Mouse (Mus musculus): ENCODE results near the gene Ppp2r3a. TPM values are rescaled to one million over a fixed set of nuclear protein-coding genes. Genes with fewer than 3 reads are reported as not detected.

Ppp2r3a gene
- polyA plus RNA-seq, 1 experiment from 2014 or later = 92.6 TPM

- 53% methylated on average over 2 of the region's 2 CpGs for WGBS
- H3K27me3 ChIP-seq (ENCODE audit: control insufficient read depth, insufficient read depth, low read length) = no peaks in the 10 kb centered on the region
- no peak overlapping the region for H3K4me2 ChIP-seq (ENCODE audit: low read depth, low read length)
- no peak overlapping the region for H3K27ac ChIP-seq (ENCODE audit: low read length)
- no peak for ATAC-seq (replicated peaks; ENCODE audit: extremely low read depth, insufficient read depth, low FRiP score)
- H3K36me3 ChIP-seq (ENCODE audit: control insufficient read depth, insufficient read depth) = no peaks in the 10 kb centered on the region
- H3K4me1 ChIP-seq (ENCODE audit: control insufficient read depth, insufficient read depth, low read length) = peaks cover 10% of the 10 kb centered on the region
- no peak overlapping the region for H3K9ac ChIP-seq (ENCODE audit: low read length)
- no peak overlapping the region for H3K4me3 ChIP-seq (ENCODE audit: low read length)
- H3K9me3 ChIP-seq (replicated peaks; ENCODE audit: control insufficient read depth, low read length) = no peaks in the 10 kb centered on the region
Observed at GRCm38 (mm10) chr9:101243711-101244110, 7.9 kb downstream of the Ppp2r3a start.

DNA sequence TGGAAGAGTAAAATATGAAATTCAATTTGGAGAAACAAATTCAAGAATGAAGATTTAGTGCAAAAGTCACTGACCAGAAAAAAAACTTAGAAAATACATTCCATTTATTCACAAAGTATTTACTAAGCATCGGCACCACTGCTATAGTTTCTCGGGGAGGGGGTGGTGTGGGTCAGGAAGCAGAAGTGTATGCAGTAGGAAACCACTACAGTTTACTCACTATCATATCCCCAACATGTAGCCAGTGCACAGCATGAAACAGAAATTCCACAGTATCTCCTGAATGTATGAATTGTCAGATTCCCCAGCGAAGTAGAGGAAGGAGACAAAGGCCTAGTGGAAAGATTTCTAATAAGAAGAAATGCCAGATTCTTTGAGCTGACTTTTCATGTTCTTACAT, 11.4 kb downstream of the Ppp2r3a start:
- ATAC-seq (replicated peaks; ENCODE audit: extremely low read depth, insufficient read depth, low FRiP score) = no peak
- no peaks in the 10 kb centered on the region for H3K27me3 ChIP-seq (ENCODE audit: control insufficient read depth, insufficient read depth, low read length)
- peaks cover 11% of the 10 kb centered on the region for H3K4me1 ChIP-seq (ENCODE audit: control insufficient read depth, insufficient read depth, low read length)
- no peaks in the 10 kb centered on the region for H3K36me3 ChIP-seq (ENCODE audit: control insufficient read depth, insufficient read depth)
- H3K4me2 ChIP-seq (ENCODE audit: low read depth, low read length) = no peak overlapping the region
- no peaks in the 10 kb centered on the region for H3K9me3 ChIP-seq (replicated peaks; ENCODE audit: control insufficient read depth, low read length)
- no peak overlapping the region for H3K27ac ChIP-seq (ENCODE audit: low read length)
- WGBS = 66% methylated on average over 3 of the region's 3 CpGs
- no peak overlapping the region for H3K9ac ChIP-seq (ENCODE audit: low read length)
- no peak overlapping the region for H3K4me3 ChIP-seq (ENCODE audit: low read length)

- Histone ChIP-seq H3K36me3 (ENCODE audit: control insufficient read depth, insufficient read depth) (peaks cover 3% of the 10 kb centered on the region; the same call in 1 of the 2 replicates), H3K9ac (ENCODE audit: low read length) (no peak overlapping the region), H3K9me3 (replicated peaks; ENCODE audit: control insufficient read depth, low read length) (no peaks in the 10 kb centered on the region), H3K27ac (ENCODE audit: low read length) (no peak overlapping the region), H3K4me3 (ENCODE audit: low read length) (no peak overlapping the region), H3K4me1 (ENCODE audit: control insufficient read depth, insufficient read depth, low read length) (peaks cover 3% of the 10 kb centered on the region; the same call in 1 of the 2 replicates), H3K27me3 (ENCODE audit: control insufficient read depth, insufficient read depth, low read length) (no peaks in the 10 kb centered on the region), H3K4me2 (ENCODE audit: low read depth, low read length) (no peak overlapping the region)
- 51% methylated on average over 2 of the region's 2 CpGs for WGBS
- ATAC-seq (replicated peaks; ENCODE audit: extremely low read depth, insufficient read depth, low FRiP score) = no peak
Observed at GRCm38 (mm10) chr9:101235786-101236185, 15.8 kb downstream of the Ppp2r3a start.

GRCm38 (mm10) chr9:101232034-101232433, 19.6 kb downstream of the Ppp2r3a start:
- Histone ChIP-seq H3K4me1 (ENCODE audit: control insufficient read depth, insufficient read depth, low read length) (peaks cover 3% of the 10 kb centered on the region; the same call in 1 of the 2 replicates), H3K9me3 (replicated peaks; ENCODE audit: control insufficient read depth, low read length) (no peaks in the 10 kb centered on the region), H3K27me3 (ENCODE audit: control insufficient read depth, insufficient read depth, low read length) (no peaks in the 10 kb centered on the region), H3K9ac (ENCODE audit: low read length) (no peak overlapping the region), H3K4me3 (ENCODE audit: low read length) (no peak overlapping the region), H3K27ac (ENCODE audit: low read length) (no peak overlapping the region), H3K36me3 (ENCODE audit: control insufficient read depth, insufficient read depth) (peaks cover 3% of the 10 kb centered on the region; the same call in 1 of the 2 replicates), H3K4me2 (ENCODE audit: low read depth, low read length) (no peak overlapping the region)
- no peak for ATAC-seq (replicated peaks; ENCODE audit: extremely low read depth, insufficient read depth, low FRiP score)
- 60% methylated on average over 6 of the region's 6 CpGs for WGBS

- H3K4me2 ChIP-seq (ENCODE audit: low read depth, low read length) = no peak overlapping the region
- H3K4me3 ChIP-seq (ENCODE audit: low read length) = no peak overlapping the region
- H3K4me1 ChIP-seq (ENCODE audit: control insufficient read depth, insufficient read depth, low read length) = peaks cover under 1% of the 10 kb centered on the region; the same call in 1 of the 2 replicates
- WGBS = 80% methylated on average over 3 of the region's 3 CpGs
- H3K9me3 ChIP-seq (replicated peaks; ENCODE audit: control insufficient read depth, low read length) = no peaks in the 10 kb centered on the region
- no peak overlapping the region for H3K9ac ChIP-seq (ENCODE audit: low read length)
- H3K27me3 ChIP-seq (ENCODE audit: control insufficient read depth, insufficient read depth, low read length) = no peaks in the 10 kb centered on the region
- H3K27ac ChIP-seq (ENCODE audit: low read length) = no peak overlapping the region
- H3K36me3 ChIP-seq (ENCODE audit: control insufficient read depth, insufficient read depth) = peaks cover 3% of the 10 kb centered on the region; the same call in 1 of the 2 replicates
- no peak for ATAC-seq (replicated peaks; ENCODE audit: extremely low read depth, insufficient read depth, low FRiP score)
Observed at GRCm38 (mm10) chr9:101230028-101230427, 21.6 kb downstream of the Ppp2r3a start.

DNA sequence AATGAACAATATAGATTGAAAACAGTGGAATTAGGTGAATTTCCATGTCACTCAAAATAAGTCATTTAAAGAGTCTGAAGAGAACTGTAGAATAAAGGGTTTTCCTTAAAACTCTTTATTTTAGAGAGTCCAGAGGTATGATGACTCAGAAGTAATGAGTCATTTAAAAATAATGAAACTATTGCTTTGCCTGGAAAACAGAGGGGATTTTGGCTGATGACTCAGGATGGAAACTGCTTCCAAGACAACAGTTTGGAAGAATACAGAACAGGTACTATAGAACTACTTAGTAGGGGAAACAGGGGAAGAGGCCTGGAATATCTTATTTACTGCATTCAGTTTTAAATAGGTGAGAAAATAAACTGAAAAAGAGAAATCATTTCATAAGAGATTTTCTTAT, 22.7 kb downstream of the Ppp2r3a start:
- H3K9ac ChIP-seq (ENCODE audit: low read length) = no peak overlapping the region
- no peak overlapping the region for H3K4me3 ChIP-seq (ENCODE audit: low read length)
- H3K4me2 ChIP-seq (ENCODE audit: low read depth, low read length) = no peak overlapping the region
- no peak overlapping the region for H3K27ac ChIP-seq (ENCODE audit: low read length)
- no peaks in the 10 kb centered on the region for H3K9me3 ChIP-seq (replicated peaks; ENCODE audit: control insufficient read depth, low read length)
- no peak for ATAC-seq (replicated peaks; ENCODE audit: extremely low read depth, insufficient read depth, low FRiP score)
- H3K36me3 ChIP-seq (ENCODE audit: control insufficient read depth, insufficient read depth) = peaks cover 3% of the 10 kb centered on the region; the same call in 1 of the 2 replicates
- no peaks in the 10 kb centered on the region for H3K27me3 ChIP-seq (ENCODE audit: control insufficient read depth, insufficient read depth, low read length)
- H3K4me1 ChIP-seq (ENCODE audit: control insufficient read depth, insufficient read depth, low read length) = no peaks in the 10 kb centered on the region

- Histone ChIP-seq H3K4me3 (ENCODE audit: low read length) (no peak overlapping the region), H3K36me3 (ENCODE audit: control insufficient read depth, insufficient read depth) (0 out of 2 replicates have a peak, but pooled peaks cover 3% of the 10 kb centered on the region), H3K4me1 (ENCODE audit: control insufficient read depth, insufficient read depth, low read length) (no peaks in the 10 kb centered on the region), H3K9me3 (replicated peaks; ENCODE audit: control insufficient read depth, low read length) (no peaks in the 10 kb centered on the region), H3K27ac (ENCODE audit: low read length) (no peak overlapping the region), H3K27me3 (ENCODE audit: control insufficient read depth, insufficient read depth, low read length) (no peaks in the 10 kb centered on the region), H3K9ac (ENCODE audit: low read length) (no peak overlapping the region), H3K4me2 (ENCODE audit: low read depth, low read length) (no peak overlapping the region)
- no peak for ATAC-seq (replicated peaks; ENCODE audit: extremely low read depth, insufficient read depth, low FRiP score)
- WGBS = 68% methylated on average over 1 of the region's 1 CpGs
Observed at GRCm38 (mm10) chr9:101207984-101208383, 43.6 kb downstream of the Ppp2r3a start.

DNA sequence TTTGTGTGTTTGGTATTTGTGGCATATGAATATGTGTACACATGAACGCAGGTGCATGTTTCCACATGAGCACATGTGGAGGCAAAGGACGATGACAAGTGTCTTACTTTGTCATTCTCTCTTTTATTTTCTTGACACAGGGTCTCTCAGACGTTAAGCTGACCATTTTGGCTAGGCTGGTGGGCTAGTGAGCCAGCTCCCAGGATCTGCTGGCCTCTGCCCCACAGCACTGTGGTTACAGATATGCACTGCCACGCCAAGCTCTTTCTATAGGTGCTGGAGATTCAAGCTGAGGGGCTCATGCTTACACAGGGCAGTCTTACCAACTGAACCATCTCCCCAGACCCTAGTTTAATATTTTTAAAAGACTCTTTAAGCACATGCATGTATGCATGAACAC, 45.1 kb downstream of the Ppp2r3a start:
- Histone ChIP-seq H3K4me1 (ENCODE audit: control insufficient read depth, insufficient read depth, low read length) (0 out of 2 replicates have a peak, but pooled peaks cover 2% of the 10 kb centered on the region), H3K9me3 (replicated peaks; ENCODE audit: control insufficient read depth, low read length) (no peaks in the 10 kb centered on the region), H3K27ac (ENCODE audit: low read length) (no peak overlapping the region), H3K9ac (ENCODE audit: low read length) (no peak overlapping the region), H3K36me3 (ENCODE audit: control insufficient read depth, insufficient read depth) (no peaks in the 10 kb centered on the region), H3K27me3 (ENCODE audit: control insufficient read depth, insufficient read depth, low read length) (no peaks in the 10 kb centered on the region), H3K4me3 (ENCODE audit: low read length) (no peak overlapping the region), H3K4me2 (ENCODE audit: low read depth, low read length) (no peak overlapping the region)
- WGBS = 76% methylated on average over 4 of the region's 4 CpGs
- no peak for ATAC-seq (replicated peaks; ENCODE audit: extremely low read depth, insufficient read depth, low FRiP score)

GRCm38 (mm10) chr9:101205216-101205615, 46.4 kb downstream of the Ppp2r3a start:
- H3K4me1 ChIP-seq (ENCODE audit: control insufficient read depth, insufficient read depth, low read length) = peaks cover 11% of the 10 kb centered on the region
- no peak overlapping the region for H3K9ac ChIP-seq (ENCODE audit: low read length)
- no peak for ATAC-seq (replicated peaks; ENCODE audit: extremely low read depth, insufficient read depth, low FRiP score)
- H3K4me2 ChIP-seq (ENCODE audit: low read depth, low read length) = no peak overlapping the region
- no peaks in the 10 kb centered on the region for H3K9me3 ChIP-seq (replicated peaks; ENCODE audit: control insufficient read depth, low read length)
- 38% methylated on average over 1 of the region's 1 CpGs for whole genome bisulfite sequencing
- H3K27ac ChIP-seq (ENCODE audit: low read length) = no peak overlapping the region
- no peaks in the 10 kb centered on the region for H3K36me3 ChIP-seq (ENCODE audit: control insufficient read depth, insufficient read depth)
- no peaks in the 10 kb centered on the region for H3K27me3 ChIP-seq (ENCODE audit: control insufficient read depth, insufficient read depth, low read length)
- H3K4me3 ChIP-seq (ENCODE audit: low read length) = no peak overlapping the region
